Mouse (Mus musculus) CH12.LX (cell line): Measurements from ENCODE around the gene Eras. TPM values are rescaled to one million over a fixed set of nuclear protein-coding genes. Genes with fewer than 3 reads are reported as not detected.

Experiments
- DNase-seq: peaks from one replicate; pipeline ENCODE4 v3.0.0-alpha.2; 2013; ENCODE audit errors: extremely low read depth
- H3K27ac ChIP-seq: 2 replicates; pipeline ENCODE4 v1.5.1; 2012; ENCODE audit warnings: low read depth, mild to moderate bottlenecking, control low read depth, moderate library complexity; ENCODE audit not compliant: insufficient read depth
- H3K27me3 ChIP-seq: replicated peaks from 2 replicates; pipeline ENCODE3; 2012; ENCODE audit warnings: inconsistent platforms
- H3K36me3 ChIP-seq, 2 experiments: replicated peaks in 1 of 2; 2 replicates each; pipeline versions ENCODE3 to v1.6.1; 2012; ENCODE audit warnings: inconsistent platforms in 1 of 2, low read length in 1 of 2, mild to moderate bottlenecking in 1 of 2, mixed read lengths in 1 of 2, moderate library complexity in 1 of 2; ENCODE audit not compliant: control insufficient read depth in 1 of 2, insufficient read depth in 1 of 2
- H3K4me1 ChIP-seq, 2 experiments: 2 replicates each; pipeline ENCODE4 v1.6.1; 2012; ENCODE audit warnings: inconsistent platforms in 1 of 2, moderate library complexity in 1 of 2; ENCODE audit not compliant: insufficient read depth in 2 of 2, control insufficient read depth in 1 of 2
- H3K4me2 ChIP-seq: 2 replicates; pipeline ENCODE4 v1.6.1; 2012; ENCODE audit warnings: low read depth, mild to moderate bottlenecking, control low read depth; ENCODE audit not compliant: poor library complexity, insufficient read depth, severe bottlenecking
- H3K4me3 ChIP-seq, 3 experiments: fragments of 150-350 bp in 1 of 3; sonication (generic) in 1 of 3; replicated peaks in 1 of 3; 2 replicates each; pipeline versions ENCODE3 to v1.5.1; 2011 to 2012; ENCODE audit warnings: low read depth in 2 of 3, low read length in 2 of 3, mild to moderate bottlenecking in 2 of 3, moderate library complexity in 2 of 3, control low read depth in 1 of 3, improper control_type of control experiment in 1 of 3, inconsistent platforms in 1 of 3, mixed read lengths in 1 of 3; ENCODE audit not compliant: poor library complexity in 1 of 3
- H3K79me2 ChIP-seq: replicated peaks from 2 replicates; pipeline ENCODE4 v1.6.1; 2012; ENCODE audit warnings: mild to moderate bottlenecking, moderate library complexity; ENCODE audit not compliant: control insufficient read depth, poor library complexity, insufficient read depth, severe bottlenecking; ENCODE audit errors: extremely low read depth
- H3K9ac ChIP-seq: 2 replicates; pipeline ENCODE4 v1.6.1; 2012; ENCODE audit warnings: low read depth, mild to moderate bottlenecking, control low read depth, moderate library complexity; ENCODE audit not compliant: insufficient read depth
- H3K9me3 ChIP-seq: replicated peaks from 2 replicates; pipeline ENCODE3; 2012; ENCODE audit warnings: low read length, inconsistent platforms, mixed read lengths
- BHLHE40 ChIP-seq: IDR thresholded peaks from 2 replicates; pipeline ENCODE4 v1.6.1; 2011; ENCODE audit warnings: mild to moderate bottlenecking, low read depth, low read length, improper control_type of control experiment
- CHD1 ChIP-seq: IDR thresholded peaks from 2 replicates; pipeline ENCODE4 v1.6.1; 2012; ENCODE audit warnings: low read depth, low read length, improper control_type of control experiment, inconsistent platforms
- CTCF ChIP-seq, 2 experiments: IDR thresholded peaks in 1 of 2; conservative IDR thresholded peaks in 1 of 2; 2 replicates each; pipeline ENCODE4 v1.5.1; 2011 to 2012; ENCODE audit warnings: low read depth in 2 of 2, low read length in 2 of 2, improper control_type of control experiment in 1 of 2, inconsistent platforms in 1 of 2, mild to moderate bottlenecking in 1 of 2, moderate library complexity in 1 of 2
- ELF1 ChIP-seq: IDR thresholded peaks from 2 replicates; pipeline ENCODE4 v1.6.1; 2014; ENCODE audit warnings: low read depth, mild to moderate bottlenecking, inconsistent platforms, low read length, improper control_type of control experiment
- ETS1 ChIP-seq: conservative IDR thresholded peaks from 2 replicates; pipeline ENCODE4 v1.6.1; 2012; ENCODE audit warnings: low read depth, mild to moderate bottlenecking, inconsistent platforms, low read length, improper control_type of control experiment, moderate library complexity
- JUND ChIP-seq: conservative IDR thresholded peaks from 2 replicates; pipeline ENCODE4 v1.6.1; 2011; ENCODE audit warnings: low read depth, low read length, improper control_type of control experiment
- MEF2A ChIP-seq: IDR thresholded peaks from 2 replicates; pipeline ENCODE4 v1.6.1; 2014; ENCODE audit warnings: low read depth, mild to moderate bottlenecking, inconsistent platforms, low read length, improper control_type of control experiment, borderline replicate concordance
- MXI1 ChIP-seq: IDR thresholded peaks from 2 replicates; pipeline ENCODE4 v1.6.1; 2011; ENCODE audit warnings: mild to moderate bottlenecking, low read depth, low read length, improper control_type of control experiment
- NRF1 ChIP-seq: IDR thresholded peaks from 2 replicates; pipeline ENCODE4 v1.6.1; 2014; ENCODE audit warnings: low read depth, mild to moderate bottlenecking, inconsistent platforms, low read length, improper control_type of control experiment, moderate library complexity
- RAD21 ChIP-seq: IDR thresholded peaks from 2 replicates; pipeline ENCODE4 v1.6.1; 2011; ENCODE audit warnings: low read depth, mild to moderate bottlenecking, low read length, improper control_type of control experiment, moderate library complexity
- RCOR1 ChIP-seq: conservative IDR thresholded peaks from 2 replicates; pipeline ENCODE4 v1.6.1; 2012; ENCODE audit warnings: low read depth, mild to moderate bottlenecking, inconsistent platforms, low read length, improper control_type of control experiment
- TBP ChIP-seq: conservative IDR thresholded peaks from 2 replicates; pipeline ENCODE4 v1.6.1; 2011; ENCODE audit warnings: low read depth, low read length, improper control_type of control experiment
- UBTF ChIP-seq: IDR thresholded peaks from 2 replicates; pipeline ENCODE4 v1.6.1; 2012; ENCODE audit warnings: low read depth, mild to moderate bottlenecking, inconsistent platforms, low read length, improper control_type of control experiment, moderate library complexity
- USF1 ChIP-seq: IDR thresholded peaks from 2 replicates; pipeline ENCODE4 v1.6.1; 2014; ENCODE audit warnings: low read depth, mild to moderate bottlenecking, inconsistent platforms, low read length, improper control_type of control experiment
- ZKSCAN1 ChIP-seq: IDR thresholded peaks from 2 replicates; pipeline ENCODE4 v1.6.1; 2012; ENCODE audit warnings: low read depth, inconsistent platforms, low read length, improper control_type of control experiment, borderline replicate concordance
- dilution Hi-C: fragments of 300-500 bp; cut with MboI; formaldehyde crosslinking; loops from 2 replicates; pipeline ENCODE4 v1.14.3; 2020; ENCODE audit warnings: low sequenced_read_pairs; ENCODE audit not compliant: extremely low pct_unique_long_range_greater_than_20kb, extremely low pct_ligation_motif_present
- in situ Hi-C: fragments of 300-500 bp; cut with MboI; formaldehyde crosslinking; loops from 3 replicates; pipeline ENCODE4 v1.14.3; 2019; ENCODE audit warnings: low sequenced_read_pairs, low pct_ligation_motif_present, low pct_unique_long_range_greater_than_20kb, mixed read lengths
- polyA plus RNA-seq: library from polyadenylated mRNA; unstranded; fragments of >175 nt; gene quantifications from 2 replicates; pipeline ENCODE4 v1.2.1, GENCODE M21; 2012; ENCODE audit warnings: low read depth; ENCODE audit not compliant: insufficient read length
- total RNA-seq, 2 experiments: library from RNA; depleted of rRNA; stranded (reverse); fragments of 300-350 nt in 1 of 2; fragments of >200 nt in 1 of 2; gene quantifications; 2 replicates each; pipeline ENCODE4 v1.2.3; 2012 to 2014

Eras gene
- total and polyA plus RNA-seq, 3 experiments, result not detected

DNA sequence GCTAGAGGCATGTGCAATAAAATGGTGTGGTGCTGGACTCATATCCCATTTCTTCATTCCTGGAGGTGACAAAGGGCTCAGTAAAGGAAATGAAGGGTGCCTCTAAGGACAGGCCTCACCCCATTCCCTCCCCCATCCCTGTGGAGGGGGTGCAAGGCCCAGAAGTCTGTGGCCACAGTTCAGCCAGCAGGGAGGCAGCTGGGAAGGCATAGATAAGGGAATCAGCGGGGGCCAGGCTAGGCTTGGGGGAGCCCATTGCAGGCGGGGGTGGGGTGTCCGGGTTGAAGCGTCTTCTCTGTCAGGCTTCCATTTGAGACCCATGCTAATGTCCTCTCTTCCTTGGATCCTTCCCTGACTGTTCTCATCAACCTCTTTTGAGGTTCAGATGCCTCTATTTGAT lies 42.9 kb upstream of the Eras start:
- Histone ChIP-seq H3K4me2 (no peak overlapping the region), H3K79me2 (no peaks in the 10 kb centered on the region), H3K27ac (no peak overlapping the region), H3K36me3 (no peaks in the 10 kb centered on the region), H3K9ac (no peak overlapping the region), H3K9me3 (no peaks in the 10 kb centered on the region), H3K27me3 (no peaks in the 10 kb centered on the region), H3K4me3 (no peak overlapping the region), H3K4me1 (no peaks in the 10 kb centered on the region)
- dilution Hi-C loops (no loop called here), in situ Hi-C loops (no loop called here)
- TF ChIP-seq MXI1, result no peak
- no peak for TF ChIP-seq UBTF
- TF ChIP-seq ZKSCAN1, result no peak
- TF ChIP-seq RAD21, result no peak
- TF ChIP-seq MEF2A, result no peak
- TF ChIP-seq CHD1, result no peak
- no peak for TF ChIP-seq ELF1
- no peak for TF ChIP-seq USF1
- no peak for TF ChIP-seq TBP
- no peak for TF ChIP-seq CTCF (conservative IDR thresholded peaks at IDR 0.05 in 1 of 2, IDR thresholded peaks at IDR 0.05 in 1 of 2; ENCODE audit: low read depth in 2 of 2, low read length in 2 of 2)
- no peak for DNase-seq

GRCm38 (mm10) chrX:7968899-7969298 lies 40.5 kb upstream of the Eras start:
- Histone ChIP-seq H3K27me3 (no peaks in the 10 kb centered on the region), H3K4me2 (no peak overlapping the region), H3K36me3 (no peaks in the 10 kb centered on the region), H3K9ac (no peak overlapping the region), H3K9me3 (no peaks in the 10 kb centered on the region), H3K79me2 (no peaks in the 10 kb centered on the region), H3K4me1 (peaks cover 0 to 3% of the 10 kb centered on the region in 2 experiments; a peak in 2 of 4 replicates), H3K27ac (no peak overlapping the region), H3K4me3 (no peak overlapping the region)
- dilution Hi-C loops (no loop called here), in situ Hi-C loops (no loop called here)
- DNase-seq, result no peak
- TF ChIP-seq CHD1, result no peak
- no peak for TF ChIP-seq RCOR1
- TF ChIP-seq ETS1, result no peak
- TF ChIP-seq TBP, result no peak
- TF ChIP-seq JUND, result no peak
- TF ChIP-seq NRF1, result no peak
- no peak for TF ChIP-seq BHLHE40
